Mouse (Mus musculus) limb, embryonic 10.5 days (tissue): ENCODE measurements around the gene Elavl4. TPM values are rescaled to one million over a fixed set of nuclear protein-coding genes. Genes with fewer than 3 reads are reported as not detected.

Experiments
- DNase-seq: peaks from one replicate; pipeline ENCODE4 v3.0.0-alpha.2; 2017; ENCODE audit warnings: low spot score
- H3K27ac ChIP-seq: fragments of 300-500 bp; sonication (generic); 2 replicates; pipeline ENCODE4 v1.5.1; 2016; ENCODE audit warnings: mild to moderate bottlenecking
- H3K27me3 ChIP-seq: fragments of 300-500 bp; sonication (generic); 2 replicates; pipeline ENCODE4 v1.6.1; 2016; ENCODE audit warnings: low read depth, mild to moderate bottlenecking; ENCODE audit not compliant: poor library complexity, severe bottlenecking
- H3K36me3 ChIP-seq: fragments of 300-500 bp; sonication (generic); 2 replicates; pipeline ENCODE4 v1.6.1; 2016; ENCODE audit warnings: mild to moderate bottlenecking, moderate library complexity
- H3K4me1 ChIP-seq: fragments of 300-500 bp; sonication (generic); 2 replicates; pipeline ENCODE4 v1.6.1; 2016
- H3K4me3 ChIP-seq: fragments of 300-500 bp; sonication (generic); 2 replicates; pipeline ENCODE4 v1.5.1; 2016; ENCODE audit warnings: mild to moderate bottlenecking, moderate library complexity
- H3K9me3 ChIP-seq: fragments of 300-500 bp; sonication (generic); replicated peaks from 2 replicates; pipeline ENCODE4 v1.6.1; 2016; ENCODE audit warnings: mild to moderate bottlenecking
- WGBS: fragments of 180-500 bp; shearing (Covaris S2); methylation state at CpG from one replicate; pipeline ENCODE4 v1.1.7; 2016; 5-methylcytosine and 5-hydroxymethylcytosine counted together
- polyA plus RNA-seq: library from polyadenylated mRNA; unstranded; fragments of >200 nt; fragmentation: Nextera tagmentation; extraction: Ambion mirVana; gene quantifications from 2 replicates; pipeline ENCODE4 v1.2.1, GENCODE M21; 2016

Gene Elavl4
- polyA plus RNA-seq, result 4.9 and 5.1 TPM in 2 replicates

- peak; percentile 96 for DNase-seq
- WGBS, result under 1% methylated on average over 75 of the region's 75 CpGs
- H3K27me3 ChIP-seq, result no peaks in the 10 kb centered on the region
- peak within 1 kb of the TSS; percentile 78 for H3K4me3 ChIP-seq
- peaks cover 14% of the 10 kb centered on the region for H3K4me1 ChIP-seq
- H3K36me3 ChIP-seq, result no peaks in the 10 kb centered on the region
- H3K9me3 ChIP-seq, result no peaks in the 10 kb centered on the region
- peak within 1 kb of the TSS; percentile 98 for H3K27ac ChIP-seq
These were observed at the start of gene Elavl4 for GRCm38 (mm10) chr4:110351178-110352000. Elavl4 (minus strand) TSS chr4:110351909.

DNA sequence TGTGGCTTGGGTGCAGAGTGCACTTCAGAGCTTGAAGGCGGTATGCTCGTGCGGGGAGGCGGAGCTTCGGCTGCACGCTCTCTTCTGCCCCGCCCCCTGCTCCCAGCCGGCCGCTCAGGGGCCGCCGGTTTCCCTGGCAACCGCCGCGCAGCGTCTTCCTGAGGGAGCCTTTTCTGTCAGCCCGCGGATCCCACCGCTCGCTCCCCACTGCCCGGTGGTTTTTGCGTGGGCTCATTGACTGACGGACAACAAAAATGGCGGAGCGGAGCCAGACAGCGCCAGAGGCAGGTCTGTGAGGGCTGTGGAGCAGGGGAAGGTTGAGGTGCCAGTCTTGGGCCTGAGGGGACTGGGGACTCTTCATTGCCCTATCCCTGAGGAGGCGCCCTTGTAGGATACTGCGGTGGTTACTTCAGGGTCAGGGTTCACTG lies 45.9 kb upstream of the Elavl4 start, which contains the start of gene Agbl4:
Agbl4 (plus strand) TSS at position 44 of the 428 bp plus-strand sequence.
- under 1% methylated on average over 27 of the region's 27 CpGs for WGBS
- Histone ChIP-seq H3K36me3 (no peaks in the 10 kb centered on the region), H3K4me1 (peaks cover 5% of the 10 kb centered on the region; the same call in 1 of the 2 replicates), H3K9me3 (no peaks in the 10 kb centered on the region), H3K27ac (no peak within 1 kb of the TSS), H3K27me3 (no peaks in the 10 kb centered on the region), H3K4me3 (peak within 1 kb of the TSS; percentile 64)
- DNase-seq, result peak; percentile 87

- Histone ChIP-seq H3K36me3 (no peaks in the 10 kb centered on the region), H3K4me3 (no peak overlapping the region), H3K27ac (no peak overlapping the region), H3K9me3 (no peaks in the 10 kb centered on the region), H3K4me1 (peaks cover 5% of the 10 kb centered on the region; the same call in 1 of the 2 replicates), H3K27me3 (no peaks in the 10 kb centered on the region)
- WGBS, result 84% methylated on average over 5 of the region's 5 CpGs
- DNase-seq, result no peak
These were observed 44.5 kb upstream of the Elavl4 start for GRCm38 (mm10) chr4:110396221-110396620.

- no peak overlapping the region for H3K27ac ChIP-seq
- no peak overlapping the region for H3K4me3 ChIP-seq
- no peaks in the 10 kb centered on the region for H3K36me3 ChIP-seq
- DNase-seq, result no peak
- no peaks in the 10 kb centered on the region for H3K4me1 ChIP-seq
- no peaks in the 10 kb centered on the region for H3K9me3 ChIP-seq
- WGBS, result 77% methylated on average over 2 of the region's 2 CpGs
- no peaks in the 10 kb centered on the region for H3K27me3 ChIP-seq
These were observed 8.9 kb upstream of the Elavl4 start for GRCm38 (mm10) chr4:110360568-110360967.

- H3K27ac ChIP-seq, result peak overlapping the region; percentile 98
- no peaks in the 10 kb centered on the region for H3K36me3 ChIP-seq
- no peak for DNase-seq
- 16% methylated on average over 5 of the region's 5 CpGs for WGBS
- H3K9me3 ChIP-seq, result no peaks in the 10 kb centered on the region
- no peaks in the 10 kb centered on the region for H3K27me3 ChIP-seq
- peak overlapping the region; percentile 78 for H3K4me3 ChIP-seq
- H3K4me1 ChIP-seq, result peaks cover 14% of the 10 kb centered on the region
These were observed 276 bp upstream of the Elavl4 start for GRCm38 (mm10) chr4:110352001-110352369.

DNA sequence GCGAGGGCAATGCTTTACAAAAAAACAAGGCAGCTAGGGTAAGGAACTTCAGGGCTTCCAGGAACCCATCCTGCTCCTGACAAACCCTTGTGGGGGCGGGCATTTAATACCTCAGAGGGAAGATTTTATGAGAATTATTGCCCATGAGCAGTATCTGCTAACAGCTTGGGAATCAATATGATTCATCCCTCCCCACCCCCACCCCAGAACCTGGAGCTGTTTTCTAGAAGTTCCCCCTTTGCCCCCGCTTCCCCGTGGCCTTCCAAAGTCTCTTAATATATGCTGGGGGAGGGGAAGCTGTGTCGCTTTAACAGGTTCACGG lies 892 bp downstream of the Elavl4 start:
- 11% methylated on average over 6 of the region's 6 CpGs for WGBS
- Histone ChIP-seq H3K27me3 (no peaks in the 10 kb centered on the region), H3K9me3 (no peaks in the 10 kb centered on the region), H3K36me3 (no peaks in the 10 kb centered on the region), H3K27ac (peak overlapping the region; percentile 98), H3K4me3 (peak overlapping the region; percentile 78), H3K4me1 (peaks cover 14% of the 10 kb centered on the region)
- DNase-seq, result peak; percentile 51

DNA sequence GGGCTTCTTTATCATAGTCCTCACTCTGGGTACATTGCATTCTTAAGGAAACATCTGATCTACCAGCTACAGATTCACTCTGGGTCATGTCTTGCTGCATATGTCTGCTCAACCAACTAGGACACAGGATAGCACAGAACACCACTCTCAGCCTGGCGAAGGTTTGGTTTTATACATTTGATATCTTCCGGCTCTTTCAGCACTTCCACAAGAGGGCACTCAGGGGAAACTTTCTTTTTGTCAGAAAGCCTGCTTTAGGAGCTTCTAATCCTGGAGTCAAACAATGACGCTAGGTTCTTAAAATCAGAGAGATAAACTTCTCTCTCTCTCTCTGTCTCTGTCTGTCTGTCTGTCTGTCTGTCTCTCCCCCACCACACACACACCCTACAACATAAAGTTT lies 27.8 kb downstream of the Elavl4 start:
- WGBS, result 62% methylated on average over 3 of the region's 3 CpGs
- Histone ChIP-seq H3K27ac (no peak overlapping the region), H3K4me1 (no peaks in the 10 kb centered on the region), H3K9me3 (no peaks in the 10 kb centered on the region), H3K36me3 (no peaks in the 10 kb centered on the region), H3K4me3 (no peak overlapping the region), H3K27me3 (no peaks in the 10 kb centered on the region)
- no peak for DNase-seq

DNA sequence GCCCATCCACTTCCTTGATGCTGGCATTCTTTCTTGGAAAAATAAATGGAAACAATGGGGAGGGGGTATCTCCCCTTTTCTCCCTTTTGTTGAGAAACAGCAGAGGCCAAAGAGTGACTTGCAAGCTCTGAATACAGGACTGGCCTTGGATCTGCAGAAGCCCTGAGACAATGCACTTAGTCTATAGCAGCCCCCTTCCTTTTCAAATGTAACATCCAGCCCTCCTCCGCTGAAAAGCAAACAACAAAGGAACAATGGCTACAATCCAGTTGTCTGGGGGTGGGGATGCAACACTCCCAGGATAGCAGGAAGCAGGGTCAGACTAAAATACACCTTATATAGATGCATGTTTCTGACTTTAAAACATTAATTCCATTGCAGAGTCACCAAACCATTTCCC lies 39.6 kb downstream of the Elavl4 start:
- Histone ChIP-seq H3K27ac (no peak overlapping the region), H3K4me1 (no peaks in the 10 kb centered on the region), H3K36me3 (no peaks in the 10 kb centered on the region), H3K4me3 (no peak overlapping the region), H3K9me3 (no peaks in the 10 kb centered on the region), H3K27me3 (no peaks in the 10 kb centered on the region)
- no peak for DNase-seq
- WGBS, result 36% methylated on average over 1 of the region's 1 CpGs

DNA sequence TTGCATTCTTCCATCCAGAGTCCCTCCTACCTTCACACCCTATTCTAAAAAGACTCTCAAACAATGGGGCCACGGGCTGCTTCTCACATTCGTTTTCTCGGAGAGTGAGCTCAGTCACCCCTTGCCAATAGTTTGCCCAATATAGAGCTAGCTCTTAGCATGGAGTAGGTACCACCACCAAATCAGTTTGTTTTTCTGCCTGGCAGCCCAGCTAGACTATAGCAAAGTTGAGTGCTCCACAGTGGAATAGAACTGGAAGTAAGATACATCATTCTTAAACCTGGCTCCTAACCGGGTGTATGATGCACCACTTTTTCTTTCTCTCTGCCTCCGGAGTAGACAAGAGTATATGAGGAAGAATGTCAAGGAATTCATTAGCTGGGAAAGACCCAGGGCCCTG lies 44.7 kb downstream of the Elavl4 start:
- no peak for DNase-seq
- H3K9me3 ChIP-seq, result no peaks in the 10 kb centered on the region
- H3K36me3 ChIP-seq, result no peaks in the 10 kb centered on the region
- no peak overlapping the region for H3K4me3 ChIP-seq
- no peaks in the 10 kb centered on the region for H3K27me3 ChIP-seq
- no peaks in the 10 kb centered on the region for H3K4me1 ChIP-seq
- H3K27ac ChIP-seq, result no peak overlapping the region
- WGBS, result 73% methylated on average over 5 of the region's 5 CpGs

DNA sequence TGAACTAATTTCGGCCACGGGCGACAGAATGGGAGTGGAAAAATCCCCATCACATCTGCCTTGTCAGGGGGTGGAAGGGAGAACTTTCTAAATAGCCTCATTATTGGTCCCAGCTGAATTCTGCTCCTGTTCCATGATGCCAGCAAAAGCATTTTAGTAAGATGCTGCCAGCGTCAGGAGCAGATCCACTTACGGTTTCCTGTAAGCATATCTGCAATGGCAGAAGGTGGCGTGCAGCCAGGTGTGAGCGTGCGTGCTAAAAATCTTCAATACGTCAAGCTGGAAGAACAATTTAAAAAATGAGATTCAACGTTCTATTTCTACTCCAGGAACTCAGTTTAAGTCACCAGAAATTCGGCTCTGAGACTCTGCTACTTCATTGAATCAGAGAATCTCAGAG lies 45.1 kb downstream of the Elavl4 start:
- Histone ChIP-seq H3K27me3 (no peaks in the 10 kb centered on the region), H3K4me1 (no peaks in the 10 kb centered on the region), H3K27ac (no peak overlapping the region), H3K4me3 (no peak overlapping the region), H3K9me3 (no peaks in the 10 kb centered on the region), H3K36me3 (no peaks in the 10 kb centered on the region)
- WGBS, result 91% methylated on average over 11 of the region's 11 CpGs
- DNase-seq, result no peak

- 87% methylated on average over 3 of the region's 3 CpGs for WGBS
- H3K9me3 ChIP-seq, result no peaks in the 10 kb centered on the region
- no peaks in the 10 kb centered on the region for H3K4me1 ChIP-seq
- no peak overlapping the region for H3K4me3 ChIP-seq
- DNase-seq, result no peak
- H3K36me3 ChIP-seq, result no peaks in the 10 kb centered on the region
- H3K27me3 ChIP-seq, result no peaks in the 10 kb centered on the region
- H3K27ac ChIP-seq, result no peak overlapping the region
These were observed 55.9 kb downstream of the Elavl4 start for GRCm38 (mm10) chr4:110295793-110296192.

DNA sequence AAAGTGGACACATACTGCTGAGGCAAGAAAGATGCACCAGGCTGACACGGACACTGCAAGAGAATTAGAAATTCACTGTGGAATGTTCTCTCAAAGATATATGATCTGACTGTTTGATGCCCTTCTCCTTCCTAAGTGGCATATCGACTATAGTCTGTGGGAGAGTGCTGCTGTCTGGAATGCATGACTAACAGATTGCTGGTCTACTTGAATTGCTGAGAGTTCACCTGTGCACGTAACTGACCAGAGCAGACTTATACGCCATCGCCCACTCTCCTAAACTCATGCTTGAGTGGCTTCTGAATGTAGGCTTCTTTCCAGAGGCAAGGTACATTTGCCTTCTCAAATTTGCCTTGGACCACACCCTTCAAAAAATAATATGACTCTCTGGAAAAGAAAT lies 58.5 kb downstream of the Elavl4 start:
- Histone ChIP-seq H3K27me3 (no peaks in the 10 kb centered on the region), H3K4me1 (no peaks in the 10 kb centered on the region), H3K9me3 (no peaks in the 10 kb centered on the region), H3K36me3 (no peaks in the 10 kb centered on the region), H3K27ac (no peak overlapping the region), H3K4me3 (no peak overlapping the region)
- DNase-seq, result no peak
- 80% methylated on average over 5 of the region's 5 CpGs for WGBS

DNA sequence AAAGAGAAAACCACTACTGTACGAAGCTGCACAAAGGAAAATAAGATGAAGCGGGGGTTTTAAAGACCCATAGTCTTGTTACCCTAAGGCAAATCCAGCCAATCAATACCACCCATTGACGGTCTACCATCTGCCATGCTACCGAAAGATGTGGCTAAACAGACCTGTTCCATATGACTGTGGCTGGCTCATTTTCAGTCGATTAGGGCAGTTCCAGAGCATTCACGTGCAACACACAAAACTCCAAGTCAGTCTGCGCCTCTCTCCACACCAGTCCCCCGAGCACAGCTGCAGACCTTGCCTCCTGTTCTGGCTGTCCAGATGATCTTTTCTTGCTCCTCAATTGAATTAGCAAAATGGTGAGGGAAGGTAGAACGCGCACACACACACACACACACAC lies 59.2 kb downstream of the Elavl4 start:
- no peak for DNase-seq
- Histone ChIP-seq H3K27me3 (no peaks in the 10 kb centered on the region), H3K36me3 (no peaks in the 10 kb centered on the region), H3K27ac (no peak overlapping the region), H3K4me3 (no peak overlapping the region), H3K4me1 (peaks cover 4% of the 10 kb centered on the region), H3K9me3 (no peaks in the 10 kb centered on the region)
- whole genome bisulfite sequencing, result 78% methylated on average over 10 of the region's 10 CpGs
